Mouse (Mus musculus) heart, embryonic 14.5 days (tissue): ENCODE data around the gene Marveld2. TPM values are rescaled to one million over a fixed set of nuclear protein-coding genes. Genes with fewer than 3 reads are reported as not detected.

ENCODE experiments used
- ATAC-seq: fragments of 200-750 bp; cut with Nextera tagmentation; 2 replicates; pipeline ENCODE4 v1.8.0; 2017; ENCODE audit warnings: low read depth, moderate TSS enrichment; ENCODE audit not compliant: insufficient number of reproducible peaks, insufficient read depth, low FRiP score
- H3K27ac ChIP-seq, 2 experiments: fragments of 200-500 bp in 1 of 2; fragments of 300-500 bp in 1 of 2; sonication (generic) in 1 of 2; replicated peaks in 1 of 2; 2 replicates each; pipeline ENCODE4 v1.5.1; 2012 to 2014; ENCODE audit warnings: low read depth in 2 of 2, low read length in 2 of 2, control low read depth in 1 of 2, mild to moderate bottlenecking in 1 of 2, mixed read lengths in 1 of 2; ENCODE audit not compliant: control insufficient read depth in 1 of 2, insufficient read depth in 1 of 2
- H3K27me3 ChIP-seq: fragments of 300-500 bp; sonication (generic); 2 replicates; pipeline ENCODE4 v1.6.1; 2014; ENCODE audit warnings: mild to moderate bottlenecking, low read length, control low read depth; ENCODE audit not compliant: control insufficient read depth, insufficient read depth
- H3K36me3 ChIP-seq: fragments of 300-500 bp; sonication (generic); 2 replicates; pipeline ENCODE4 v1.6.1; 2014; ENCODE audit warnings: mild to moderate bottlenecking, control low read depth, low read length, mixed read lengths; ENCODE audit not compliant: control insufficient read depth, insufficient read depth
- H3K4me1 ChIP-seq, 2 experiments: fragments of 200-500 bp in 1 of 2; fragments of 300-500 bp in 1 of 2; sonication (generic) in 1 of 2; 2 replicates each; pipeline ENCODE4 v1.6.1; 2012 to 2014; ENCODE audit warnings: low read length in 2 of 2, control low read depth in 1 of 2, mixed read lengths in 1 of 2; ENCODE audit not compliant: control insufficient read depth in 2 of 2, insufficient read depth in 2 of 2
- H3K4me2 ChIP-seq: fragments of 300-500 bp; sonication (generic); 2 replicates; pipeline ENCODE4 v1.6.1; 2014; ENCODE audit warnings: mild to moderate bottlenecking, low read length
- H3K4me3 ChIP-seq, 2 experiments: fragments of 200-500 bp in 1 of 2; fragments of 300-500 bp in 1 of 2; sonication (generic) in 1 of 2; 2 replicates each; pipeline ENCODE4 v1.5.1; 2012 to 2014; ENCODE audit warnings: low read length in 2 of 2, mild to moderate bottlenecking in 2 of 2, control low read depth in 1 of 2, low read depth in 1 of 2, moderate library complexity in 1 of 2; ENCODE audit not compliant: control insufficient read depth in 1 of 2, insufficient read depth in 1 of 2
- H3K9ac ChIP-seq: fragments of 300-500 bp; sonication (generic); 2 replicates; pipeline ENCODE4 v1.6.1; 2014; ENCODE audit warnings: mild to moderate bottlenecking, low read length
- H3K9me3 ChIP-seq: fragments of 300-500 bp; sonication (generic); 2 replicates; pipeline ENCODE4 v1.6.1; 2016; ENCODE audit warnings: low read length, control low read depth; ENCODE audit not compliant: control insufficient read depth
- WGBS: fragments of 180-500 bp; shearing (Covaris S2); extraction: QIAGEN DNeasy Blood & Tissue Kit; methylation state at CpG from one replicate; pipeline ENCODE4 v1.1.7; 2014; 5-methylcytosine and 5-hydroxymethylcytosine counted together
- polyA plus RNA-seq: library from polyadenylated mRNA; unstranded; fragments of >200 nt; fragmentation: Nextera tagmentation; extraction: Ambion mirVana; gene quantifications from 2 replicates; pipeline ENCODE4 v1.2.1, GENCODE M21; 2014

Marveld2 gene
- polyA plus RNA-seq, 1 experiment from 2014 or later = 3.6 TPM

DNA sequence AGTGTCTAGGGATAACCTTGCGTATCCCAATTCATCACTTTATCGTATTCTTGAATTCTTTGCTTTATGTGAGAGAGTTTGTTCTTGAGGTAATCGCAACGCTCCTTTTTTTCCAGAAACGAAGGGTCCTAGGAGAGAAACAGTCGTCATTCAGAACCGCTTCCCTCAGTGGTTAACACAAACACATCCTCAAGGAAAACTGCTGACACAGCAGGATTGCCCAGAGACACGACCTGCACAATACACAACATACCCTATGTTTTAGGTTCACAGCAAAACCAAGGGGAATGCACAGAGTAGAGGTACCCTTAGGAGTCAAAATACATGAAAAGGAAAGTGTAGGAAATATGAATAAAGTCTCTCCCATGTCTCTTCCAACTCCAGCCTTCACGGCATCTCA lies 19.5 kb downstream of the Marveld2 start:
- no peak for ATAC-seq
- H3K9me3 ChIP-seq = no peaks in the 10 kb centered on the region

DNA sequence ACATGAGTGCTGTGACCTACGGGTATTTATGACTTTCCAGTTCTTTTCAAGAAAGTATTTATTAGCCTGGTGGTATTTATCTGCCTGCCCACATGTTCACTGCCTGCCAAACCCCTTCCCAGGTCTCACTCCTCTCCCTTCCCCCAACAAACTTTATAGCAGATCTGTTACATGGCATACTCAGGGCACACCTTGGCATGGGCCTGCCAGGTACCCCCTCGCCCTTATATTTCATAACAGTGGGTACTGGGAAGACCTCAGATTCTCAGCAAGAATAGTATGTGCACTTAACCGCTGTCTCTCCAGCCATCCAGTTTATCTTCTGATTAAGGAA lies 21.3 kb downstream of the Marveld2 start:
- Histone ChIP-seq H3K4me1 (no peaks in the 10 kb centered on the region; a peak in 1 of 4 replicates), H3K4me2 (no peak overlapping the region), H3K27ac (no peak overlapping the region), H3K36me3 (no peaks in the 10 kb centered on the region), H3K9ac (no peak overlapping the region), H3K27me3 (no peaks in the 10 kb centered on the region), H3K4me3 (no peak overlapping the region), H3K9me3 (no peaks in the 10 kb centered on the region)
- 74% methylated on average over 3 of the region's 3 CpGs for WGBS
- no peak for ATAC-seq

More for the DNA sequence above, 19.5 kb downstream of the Marveld2 start:
- no peak overlapping the region for H3K9ac ChIP-seq
- no peaks in the 10 kb centered on the region; a peak in 1 of 4 replicates for H3K4me1 ChIP-seq
- WGBS = 83% methylated on average over 9 of the region's 9 CpGs
- H3K4me3 ChIP-seq = no peak overlapping the region
- no peaks in the 10 kb centered on the region for H3K36me3 ChIP-seq
- no peak overlapping the region for H3K27ac ChIP-seq
- no peaks in the 10 kb centered on the region for H3K27me3 ChIP-seq
- H3K4me2 ChIP-seq = no peak overlapping the region

DNA sequence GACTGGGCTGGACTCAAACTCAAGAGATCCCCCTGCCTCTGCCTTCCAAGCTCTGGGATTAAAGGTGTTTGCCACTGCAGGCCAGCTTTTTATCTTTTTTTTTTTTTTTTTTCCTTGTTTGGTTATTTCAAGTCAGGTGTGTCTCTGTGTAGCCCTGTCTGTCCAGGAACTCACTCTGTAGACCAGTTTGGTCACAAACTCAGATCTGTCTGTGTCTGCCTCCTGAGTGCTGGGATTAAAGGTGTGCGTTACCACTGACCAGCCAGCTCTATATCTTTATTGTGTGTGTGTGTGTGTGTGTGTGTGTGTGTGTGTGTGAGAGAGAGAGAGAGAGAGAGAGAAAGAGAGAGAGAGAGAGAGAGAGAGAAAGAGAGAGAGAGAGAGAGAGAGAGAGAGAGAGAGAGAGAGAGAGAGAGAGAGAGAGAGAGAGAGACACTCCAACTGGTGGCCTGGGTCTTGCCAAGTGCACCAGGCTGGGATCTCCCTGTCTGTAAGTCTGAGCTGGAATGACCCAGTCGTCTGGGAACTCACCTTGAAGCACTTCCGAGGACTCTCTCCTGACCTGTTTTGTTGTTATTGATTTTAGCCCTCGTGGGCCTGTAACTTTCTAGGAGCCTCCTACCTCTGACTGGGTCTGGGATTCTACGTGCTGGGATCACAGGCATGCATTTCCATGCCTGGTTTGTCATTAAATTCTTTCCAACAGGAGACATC lies 21.8 kb downstream of the Marveld2 start:
- H3K36me3 ChIP-seq = no peaks in the 10 kb centered on the region
- H3K4me2 ChIP-seq = no peak overlapping the region
- 66% methylated on average over 5 of the region's 5 CpGs for WGBS
- no peaks in the 10 kb centered on the region for H3K9me3 ChIP-seq
- H3K27me3 ChIP-seq = no peaks in the 10 kb centered on the region
- no peaks in the 10 kb centered on the region for H3K4me1 ChIP-seq
- H3K9ac ChIP-seq = no peak overlapping the region
- no peak for ATAC-seq
- H3K4me3 ChIP-seq = no peak overlapping the region
- H3K27ac ChIP-seq = no peak overlapping the region

GRCm38 (mm10) chr13:100594041-100594792 lies 22.6 kb downstream of the Marveld2 start:
- H3K4me2 ChIP-seq = 0 out of 2 replicates have a peak overlapping the region, but pooled peaks have one; percentile 14
- 68% methylated on average over 11 of the region's 17 CpGs for WGBS
- no peaks in the 10 kb centered on the region for H3K36me3 ChIP-seq
- no peak for ATAC-seq
- H3K4me1 ChIP-seq = no peaks in the 10 kb centered on the region
- H3K9ac ChIP-seq = no peak overlapping the region
- H3K4me3 ChIP-seq = no peak overlapping the region
- H3K9me3 ChIP-seq = no peaks in the 10 kb centered on the region
- H3K27me3 ChIP-seq = no peaks in the 10 kb centered on the region
- peak overlapping the region in 1 of 2 experiments; percentile 57; a peak in 1 of 4 replicates for H3K27ac ChIP-seq

DNA sequence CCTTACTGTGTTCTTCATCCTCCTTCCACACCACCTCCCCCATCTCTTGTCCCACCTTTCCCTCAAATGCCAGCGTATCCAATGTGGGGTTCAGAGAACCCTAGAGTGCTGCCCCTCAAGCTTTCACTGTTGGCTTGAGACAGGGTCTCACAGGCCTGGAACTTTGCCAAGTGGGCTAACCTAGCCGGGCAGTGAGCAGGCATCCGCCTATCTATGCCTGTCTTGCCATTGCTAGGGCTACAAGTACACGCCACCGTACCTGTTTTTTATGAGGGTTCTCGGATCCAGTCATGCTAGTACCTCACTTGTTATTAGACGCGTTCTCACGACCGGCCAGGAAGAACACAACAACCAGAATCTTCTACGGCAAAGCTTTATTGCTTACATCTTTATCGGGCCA lies 28.1 kb downstream of the Marveld2 start:
- Histone ChIP-seq H3K4me1 (no peaks in the 10 kb centered on the region), H3K9me3 (no peaks in the 10 kb centered on the region), H3K27me3 (no peaks in the 10 kb centered on the region), H3K9ac (no peak overlapping the region), H3K36me3 (no peaks in the 10 kb centered on the region), H3K4me3 (no peak overlapping the region), H3K4me2 (0 out of 2 replicates have a peak overlapping the region, but pooled peaks have one; percentile 9), H3K27ac (no peak overlapping the region)
- WGBS = 77% methylated on average over 11 of the region's 12 CpGs
- ATAC-seq = no peak

DNA sequence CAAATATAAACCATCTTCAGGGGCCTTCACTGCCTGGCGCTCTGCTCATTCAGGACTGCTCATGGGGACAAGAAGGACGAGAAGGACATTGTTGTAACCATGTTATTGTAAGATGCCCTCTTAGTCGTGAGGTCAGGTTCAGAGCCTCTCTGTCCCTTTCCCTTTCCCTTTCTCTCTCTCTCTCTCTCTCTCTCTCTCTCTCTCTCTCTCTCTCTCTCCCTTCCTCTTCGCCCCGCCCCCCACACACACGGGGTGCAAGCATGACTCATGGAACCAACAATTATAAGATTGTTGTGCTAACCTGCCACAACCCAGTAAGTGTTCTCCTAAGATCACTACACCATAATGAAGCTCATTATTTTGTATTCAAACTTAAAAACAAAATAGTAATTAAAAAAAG lies 34.6 kb downstream of the Marveld2 start:
- Histone ChIP-seq H3K27me3 (no peaks in the 10 kb centered on the region), H3K9ac (0 out of 2 replicates have a peak overlapping the region, but pooled peaks have one; percentile 28), H3K27ac (no peak overlapping the region), H3K4me1 (peaks cover 0 to 3% of the 10 kb centered on the region in 2 experiments; a peak in 2 of 4 replicates), H3K9me3 (no peaks in the 10 kb centered on the region), H3K4me3 (no peak overlapping the region), H3K36me3 (no peaks in the 10 kb centered on the region), H3K4me2 (0 out of 2 replicates have a peak overlapping the region, but pooled peaks have one; percentile 7)
- no peak for ATAC-seq
- WGBS = 44% methylated on average over 6 of the region's 6 CpGs

DNA sequence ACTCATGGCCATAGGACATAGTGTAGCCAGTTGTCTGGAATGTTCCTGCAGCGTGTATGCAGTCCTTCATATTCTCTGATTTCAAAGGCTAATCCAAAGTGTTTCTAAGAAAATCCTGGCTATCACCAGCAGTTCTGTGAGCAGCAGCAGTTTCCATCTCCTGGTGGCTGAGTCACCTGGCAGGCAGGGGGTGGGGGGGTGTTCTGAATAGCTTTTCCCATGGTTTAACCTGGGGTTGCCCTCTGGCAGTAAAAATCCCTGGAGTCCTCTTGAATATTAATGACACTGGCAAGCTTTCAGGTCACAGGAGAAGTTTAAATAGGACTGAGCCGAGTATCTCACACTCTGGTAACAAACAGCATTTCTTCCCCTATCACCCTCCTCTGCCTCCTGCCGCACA lies 35.1 kb downstream of the Marveld2 start:
- Histone ChIP-seq H3K9me3 (no peaks in the 10 kb centered on the region), H3K4me1 (peaks cover 0 to 3% of the 10 kb centered on the region in 2 experiments; a peak in 2 of 4 replicates), H3K36me3 (no peaks in the 10 kb centered on the region), H3K27ac (peak overlapping the region in 1 of 2 experiments; percentile 19; a peak in 2 of 4 replicates), H3K27me3 (no peaks in the 10 kb centered on the region), H3K9ac (0 out of 2 replicates have a peak overlapping the region, but pooled peaks have one; percentile 28), H3K4me3 (no peak overlapping the region), H3K4me2 (0 out of 2 replicates have a peak overlapping the region, but pooled peaks have one; percentile 7)
- 21% methylated on average over 3 of the region's 3 CpGs for WGBS
- no peak for ATAC-seq
